Comparison of ENCODE assay signal across 20 mouse cellular contexts in the genomic region with DNA sequence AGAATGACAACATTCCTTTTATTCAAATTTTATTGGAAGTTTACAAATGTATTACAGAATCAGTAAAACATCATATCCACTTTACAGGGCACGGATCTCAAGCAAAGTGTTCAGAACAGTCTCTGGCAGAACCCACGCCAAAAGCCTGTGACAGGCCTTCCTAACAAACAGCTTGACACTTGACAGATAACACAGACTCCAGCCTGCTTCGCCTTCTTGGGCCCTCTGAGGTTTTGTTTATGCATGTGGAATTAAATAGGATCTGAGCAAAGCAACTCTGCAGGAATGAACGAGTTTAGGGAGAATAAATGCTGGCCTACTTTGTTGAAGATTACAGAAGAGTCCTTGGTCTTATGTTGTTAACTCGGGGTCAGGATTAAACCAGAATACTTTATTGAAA.
"Had no signal": no experiment of that assay in that cellular context is flagged by ENCODE, and none has a peak within 500 bp of the region (broad histone marks: within the 10 kb centered on the region; RNA-seq: fewer than 3 reads in every experiment).

No protein-coding gene starts in this region.

- H3K27me3 ChIP-seq: intestine, embryonic 15.5 days; kidney, embryonic 15.5 days; limb, embryonic 12.5 days; limb, embryonic 15.5 days; liver, embryonic 13.5 days; megakaryocyte, embryonic 14.5 days; midbrain, embryonic 13.5 days; neural tube, embryonic 13.5 days had no signal

- ATAC-seq: intestine, embryonic 15.5 days; midbrain, embryonic 13.5 days; midbrain, embryonic 16.5 days had no signal

- H3K4me2 ChIP-seq: intestine, embryonic 15.5 days; kidney, embryonic 15.5 days; limb, embryonic 12.5 days; limb, embryonic 15.5 days; liver, embryonic 13.5 days; midbrain, embryonic 13.5 days; neural tube, embryonic 13.5 days had no signal

- DNase-seq: kidney, adult 11 months; kidney, adult 8-10 months; kidney, postnatal 10 days; kidney, postnatal 36 days; layer of hippocampus, postnatal 36 days; left cerebral cortex, postnatal 4 days; liver, embryonic 13.5 days; retina, postnatal 1 day; thymus, adult 18-20 months; thymus, postnatal 4 days had no signal

- H3K36me3 ChIP-seq: liver, embryonic 13.5 days had no signal

- H3K9me3 ChIP-seq: intestine, embryonic 15.5 days; liver, embryonic 13.5 days; midbrain, embryonic 13.5 days had no signal

- H3K27ac ChIP-seq: intestine, embryonic 15.5 days; kidney, embryonic 15.5 days; limb, embryonic 12.5 days; limb, embryonic 15.5 days; liver, embryonic 13.5 days; midbrain, embryonic 10.5 days; midbrain, embryonic 13.5 days; neural tube, embryonic 13.5 days had no signal

- H3K4me1 ChIP-seq: intestine, embryonic 15.5 days; kidney, embryonic 15.5 days; limb, embryonic 12.5 days; limb, embryonic 15.5 days; liver, embryonic 13.5 days; megakaryocyte, embryonic 14.5 days; midbrain, embryonic 10.5 days; midbrain, embryonic 13.5 days; neural tube, embryonic 13.5 days had no signal

- H3K9ac ChIP-seq: intestine, embryonic 15.5 days; kidney, embryonic 15.5 days; limb, embryonic 12.5 days; limb, embryonic 15.5 days; liver, embryonic 13.5 days; midbrain, embryonic 13.5 days; neural tube, embryonic 13.5 days had no signal

- H3K4me3 ChIP-seq: intestine, embryonic 15.5 days; kidney, embryonic 15.5 days; limb, embryonic 12.5 days; limb, embryonic 15.5 days; liver, embryonic 13.5 days; megakaryocyte, embryonic 14.5 days; midbrain, embryonic 10.5 days; midbrain, embryonic 13.5 days; myocyte; neural tube, embryonic 13.5 days had no signal
